Mouse (Mus musculus) layer of hippocampus, adult 2 months (tissue): ENCODE data around the gene Epn1. TPM values are rescaled to one million over a fixed set of nuclear protein-coding genes. Genes with fewer than 3 reads are reported as not detected.

Experiments used
- DNase-seq, 2 experiments: peaks; one replicate each; pipeline ENCODE4 v3.0.0; 2022; ENCODE audit warnings: low spot score in 2 of 2
- H3K27ac ChIP-seq: fragments of 200-600 bp; 2 replicates; pipeline ENCODE4 v1.8.1; 2022
- H3K4me3 ChIP-seq: fragments of 200-600 bp; 2 replicates; pipeline ENCODE4 v1.8.1; 2022; ENCODE audit warnings: mild to moderate bottlenecking
- CTCF ChIP-seq: fragments of 200-600 bp; conservative IDR thresholded peaks from 2 replicates; pipeline ENCODE4 v1.8.1; 2022; ENCODE audit warnings: antibody characterized with exemption, mild to moderate bottlenecking, moderate library complexity
- total RNA-seq, 2 experiments: library from RNA; stranded (reverse); gene quantifications; 2 replicates each; pipeline ENCODE4 v1.2.3; 2021

The Epn1 gene
- total RNA-seq, 2 experiments from 2014 or later: 540 to 559 TPM

DNA sequence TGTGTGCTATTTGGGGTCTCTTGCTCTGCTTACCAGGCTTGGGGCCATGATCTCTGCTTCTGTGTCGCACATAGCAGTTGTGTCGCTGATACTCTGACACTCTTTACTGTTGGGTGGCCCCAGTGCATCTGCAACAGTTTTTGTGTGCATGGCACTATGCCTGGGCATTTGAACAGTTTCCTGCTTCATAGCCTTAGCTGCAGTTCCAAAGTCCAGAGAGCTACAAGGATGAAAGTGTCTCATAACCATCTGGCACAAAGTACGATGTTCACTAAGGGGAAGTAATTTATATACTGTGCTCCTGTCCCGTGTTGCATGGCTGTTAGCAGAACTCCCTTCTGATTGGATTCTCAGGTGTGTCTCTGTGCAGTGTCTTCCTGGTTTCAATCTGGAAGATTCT is 7.9 kb downstream of the Epn1 start:
- no peak for TF ChIP-seq CTCF
- Histone ChIP-seq H3K27ac (peak overlapping the region; percentile 18; the same call in 1 of the 2 replicates), H3K4me3 (no peak overlapping the region)
- no peak for DNase-seq

DNA sequence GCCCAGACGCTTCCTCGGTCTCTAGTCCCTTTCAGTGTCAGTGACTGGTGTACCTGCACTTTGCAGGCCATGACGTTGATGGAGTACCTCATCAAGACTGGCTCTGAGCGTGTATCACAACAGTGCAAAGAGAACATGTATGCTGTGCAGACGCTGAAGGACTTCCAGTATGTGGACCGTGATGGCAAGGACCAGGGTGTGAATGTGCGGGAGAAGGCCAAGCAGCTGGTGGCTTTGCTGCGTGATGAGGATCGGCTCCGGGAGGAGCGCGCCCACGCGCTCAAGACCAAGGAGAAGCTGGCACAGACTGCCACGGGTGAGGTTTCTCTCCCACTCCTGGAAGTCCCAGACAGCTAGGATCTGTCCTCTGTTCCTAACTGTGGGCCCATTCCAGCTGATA is 9.8 kb downstream of the Epn1 start:
- TF ChIP-seq CTCF: no peak
- Histone ChIP-seq H3K4me3 (no peak overlapping the region), H3K27ac (peak overlapping the region; percentile 88)
- no peak for DNase-seq

DNA sequence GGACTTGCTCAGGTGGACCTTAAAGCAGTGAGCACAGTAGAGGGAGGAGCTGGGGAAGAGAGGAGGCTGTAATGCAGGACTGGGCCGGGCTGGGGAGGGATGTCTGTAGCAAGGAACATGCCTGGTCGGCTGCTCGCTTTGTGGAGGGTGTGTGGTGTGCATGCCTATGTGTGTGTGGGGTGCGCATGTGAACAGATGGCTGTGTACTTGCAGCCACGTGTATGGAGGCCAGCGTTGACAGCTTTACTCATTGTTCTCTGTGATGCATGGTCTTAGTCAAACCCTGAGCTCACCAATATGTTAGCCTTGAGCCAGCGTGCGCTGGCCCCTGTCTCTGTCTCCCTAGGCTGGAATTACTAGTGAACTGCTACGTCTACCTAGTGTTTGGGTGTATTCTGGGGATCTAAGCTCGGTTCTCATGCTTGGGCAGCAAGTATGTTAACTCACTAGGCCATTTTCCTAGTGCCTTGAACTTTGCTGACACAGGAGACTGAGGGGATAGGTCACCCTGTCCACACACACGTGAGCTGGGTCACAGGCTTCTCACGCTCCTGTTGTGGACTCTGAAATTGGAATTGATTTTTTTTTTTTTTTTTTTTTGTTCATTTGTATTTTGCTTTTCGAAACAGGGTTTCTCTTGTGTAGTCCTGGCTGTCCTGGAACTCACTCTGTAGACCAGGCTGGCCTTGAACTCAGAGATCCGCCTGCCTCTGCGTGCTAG is 11.1 kb downstream of the Epn1 start:
- TF ChIP-seq CTCF: no peak
- peak; percentile 38 to 62 for DNase-seq
- H3K27ac ChIP-seq: peak overlapping the region; percentile 88
- no peak overlapping the region for H3K4me3 ChIP-seq

DNA sequence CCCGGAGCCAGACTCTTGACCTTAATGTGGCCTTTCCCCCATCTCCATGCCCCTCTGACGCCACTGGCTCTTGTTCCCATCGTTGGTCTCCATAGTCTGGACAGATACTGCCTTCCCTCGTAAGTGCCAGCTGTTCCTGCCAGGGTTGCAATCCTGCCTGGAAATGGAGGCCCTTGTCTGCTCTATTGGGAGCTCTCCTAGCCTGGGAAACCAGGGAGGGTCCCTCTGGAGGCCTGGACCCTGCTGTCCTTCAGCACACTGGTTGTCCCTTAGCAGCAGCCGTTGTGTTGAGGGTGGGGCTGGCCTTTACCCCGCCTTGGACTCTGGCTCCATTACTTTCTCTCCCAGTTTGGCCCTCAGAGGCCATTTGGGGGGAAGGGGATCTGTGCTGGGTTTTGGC is 12.3 kb downstream of the Epn1 start:
- H3K27ac ChIP-seq: peak overlapping the region; percentile 88
- no peak for DNase-seq
- no peak overlapping the region for H3K4me3 ChIP-seq
- TF ChIP-seq CTCF: no peak

DNA sequence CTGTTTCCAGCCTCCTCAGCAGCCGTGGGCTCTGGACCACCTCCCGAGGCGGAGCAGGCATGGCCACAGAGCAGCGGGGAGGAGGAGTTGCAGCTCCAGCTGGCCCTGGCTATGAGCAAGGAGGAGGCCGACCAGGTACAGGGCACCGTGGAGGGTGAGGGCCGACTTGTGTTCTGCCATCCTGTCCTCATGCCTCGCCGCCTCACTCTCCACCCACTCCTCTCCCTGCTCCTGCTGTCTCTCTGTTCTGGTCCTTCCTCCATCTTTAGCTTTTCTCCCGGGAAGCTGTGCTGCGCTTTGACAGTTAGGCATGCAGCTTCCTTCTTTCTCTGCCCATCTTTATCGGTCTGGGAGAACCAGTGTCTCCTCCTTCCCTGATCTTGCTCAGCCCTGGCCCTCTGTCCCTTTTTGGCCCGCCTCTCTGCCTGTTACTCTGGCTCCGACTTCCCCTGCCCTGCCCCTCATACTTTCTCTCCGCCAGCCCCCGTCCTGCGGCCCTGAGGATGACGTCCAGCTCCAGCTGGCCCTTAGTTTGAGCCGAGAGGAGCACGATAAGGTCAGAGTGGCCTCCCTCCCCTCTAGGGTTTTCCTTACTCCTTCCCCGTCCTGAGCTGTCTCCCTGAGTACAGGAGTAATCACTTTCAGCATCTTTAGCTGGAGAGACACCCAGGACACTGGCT is 12.9 kb downstream of the Epn1 start:
- TF ChIP-seq CTCF: no peak
- Histone ChIP-seq H3K4me3 (no peak overlapping the region; the same call in 1 of the 2 replicates), H3K27ac (peak overlapping the region; percentile 88)
- DNase-seq: peak in 1 of 2 experiments; percentile 35

DNA sequence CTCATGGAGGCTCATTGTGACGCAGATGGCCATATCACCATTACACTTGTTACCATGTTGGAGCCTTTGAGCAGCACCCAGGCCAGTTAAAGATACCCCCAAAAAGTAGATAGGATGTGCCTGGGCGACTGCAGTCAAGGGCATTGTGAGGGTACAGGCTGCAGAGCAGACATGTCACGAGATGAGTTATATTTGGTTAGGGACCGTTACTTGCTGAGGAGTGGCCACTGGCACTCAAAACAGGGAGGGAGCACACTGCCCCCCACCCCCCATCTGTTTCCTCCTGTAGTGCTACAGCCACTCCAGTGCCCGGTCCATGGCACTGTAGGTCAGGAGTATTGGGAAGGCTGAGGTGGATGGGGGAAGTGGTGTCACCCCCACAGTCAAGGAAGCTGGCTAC is 18.7 kb downstream of the Epn1 start:
- TF ChIP-seq CTCF: no peak
- no peak for DNase-seq
- Histone ChIP-seq H3K27ac (no peak overlapping the region), H3K4me3 (no peak overlapping the region)

DNA sequence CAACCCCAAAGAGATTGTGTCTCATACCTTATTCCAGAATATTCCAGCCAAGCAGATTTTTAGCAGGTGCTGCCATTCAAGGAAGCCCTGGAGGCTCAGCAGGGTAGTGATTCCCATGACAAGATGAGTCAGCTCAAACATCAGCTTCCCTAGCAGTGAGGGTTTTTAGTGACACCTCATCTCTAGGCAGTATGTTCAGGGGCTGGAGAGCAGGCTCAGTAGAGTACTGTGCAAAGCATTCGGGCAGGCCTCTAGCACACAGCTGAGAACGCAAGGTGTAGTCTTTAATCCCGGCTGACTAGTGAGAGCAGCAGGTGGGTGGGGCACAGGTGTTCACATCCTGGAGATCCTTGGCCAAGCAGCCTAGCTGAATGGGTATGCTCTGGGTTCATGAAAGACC is 19.8 kb downstream of the Epn1 start:
- H3K4me3 ChIP-seq: no peak overlapping the region
- 0 out of 2 replicates have a peak, but pooled peaks have one; percentile 26 for TF ChIP-seq CTCF
- H3K27ac ChIP-seq: no peak overlapping the region
- no peak for DNase-seq

DNA sequence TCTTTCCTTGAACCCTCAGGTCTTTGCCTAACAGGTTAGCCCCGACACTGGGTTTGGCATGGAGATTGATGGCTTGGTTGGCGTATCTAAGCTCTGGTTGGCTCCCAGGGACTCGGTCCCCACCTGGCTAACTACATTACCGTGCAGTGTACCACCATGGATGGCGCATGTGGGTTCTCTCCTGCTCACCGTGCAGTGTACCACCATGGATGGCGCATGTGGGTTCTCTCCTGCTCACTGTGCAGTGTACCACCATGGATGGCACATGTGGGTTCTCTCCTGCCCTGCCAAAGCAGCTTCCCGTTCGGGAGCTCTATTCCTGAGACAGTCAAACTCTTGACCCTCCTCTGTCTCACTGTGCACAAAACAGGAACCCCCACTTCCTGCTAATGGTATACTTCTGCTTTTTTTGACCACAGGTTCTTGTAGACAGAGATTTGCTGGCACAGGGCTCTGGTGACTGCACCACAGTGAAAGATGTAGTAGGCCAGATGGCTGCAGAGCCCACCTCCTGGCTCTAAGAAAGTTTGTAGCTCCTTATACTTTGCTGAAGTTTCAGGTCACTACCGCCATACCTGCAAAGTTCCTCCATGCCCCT is 21.1 kb downstream of the Epn1 start:
- no peak for TF ChIP-seq CTCF
- DNase-seq: no peak
- no peak overlapping the region for H3K4me3 ChIP-seq
- H3K27ac ChIP-seq: no peak overlapping the region

DNA sequence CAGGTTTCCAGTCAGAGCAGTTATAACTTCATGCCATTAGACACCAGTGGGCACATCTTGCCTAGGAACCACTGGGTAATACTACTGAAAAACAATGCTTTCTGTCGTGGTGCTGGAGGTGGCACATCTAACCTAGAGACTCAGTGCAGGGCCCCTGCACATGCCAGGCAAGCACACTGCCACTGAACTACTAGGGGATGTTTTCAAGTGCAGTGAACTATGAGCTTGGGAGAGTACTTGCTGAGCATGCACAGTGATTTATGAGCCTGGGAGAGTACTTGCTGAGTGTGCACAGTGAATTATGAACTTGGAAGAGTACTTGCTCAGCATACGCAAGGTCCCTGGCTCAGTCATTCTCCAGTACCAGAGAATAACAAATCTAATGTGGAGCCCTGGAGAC is 22.5 kb downstream of the Epn1 start:
- no peak for TF ChIP-seq CTCF

DNA sequence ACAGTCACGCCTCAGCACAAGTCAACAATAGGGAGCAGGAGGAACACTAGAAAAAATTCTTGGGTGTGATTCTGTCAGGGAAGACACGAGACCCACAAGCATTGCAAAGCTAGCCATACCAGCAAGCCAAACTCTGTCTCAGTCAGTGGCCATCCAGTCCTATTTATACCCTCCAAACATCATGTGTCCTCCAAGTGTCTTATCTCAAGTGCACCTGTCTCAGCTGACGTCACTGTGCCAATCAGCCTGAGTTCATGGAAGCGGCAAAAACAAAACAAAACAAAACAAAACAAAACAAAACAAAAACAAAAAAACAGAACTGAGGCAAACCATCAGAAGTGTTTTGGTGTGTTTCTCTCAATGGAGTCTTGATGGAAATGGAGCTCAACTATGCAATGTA is 28.2 kb downstream of the Epn1 start:
- no peak overlapping the region for H3K27ac ChIP-seq
- H3K4me3 ChIP-seq: no peak overlapping the region
- TF ChIP-seq CTCF: no peak
- no peak for DNase-seq

More for the DNA sequence above, 22.5 kb downstream of the Epn1 start:
- no peak overlapping the region for H3K4me3 ChIP-seq
- DNase-seq: no peak
- H3K27ac ChIP-seq: no peak overlapping the region

DNA sequence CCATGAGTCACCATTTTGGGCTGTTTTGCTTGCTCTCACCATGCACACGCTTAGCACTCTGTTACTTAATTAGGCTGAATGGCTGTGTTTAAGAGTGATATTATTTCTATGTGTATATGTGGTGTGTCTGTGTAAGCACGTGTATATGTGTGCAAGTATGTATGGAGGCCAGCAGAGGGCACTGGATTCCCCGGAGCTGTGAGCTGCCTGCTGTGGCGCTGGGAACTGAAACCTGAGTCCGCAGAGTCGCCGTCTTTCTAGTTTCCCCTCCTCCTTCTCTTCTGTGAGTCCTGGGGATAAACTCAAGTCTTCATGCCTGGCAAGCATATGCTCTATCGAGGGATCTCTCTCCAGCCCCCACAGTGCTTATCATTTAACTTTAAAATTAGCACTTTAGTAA is 29.3 kb downstream of the Epn1 start:
- no peak for TF ChIP-seq CTCF
- Histone ChIP-seq H3K27ac (no peak overlapping the region), H3K4me3 (no peak overlapping the region)
- DNase-seq: no peak

DNA sequence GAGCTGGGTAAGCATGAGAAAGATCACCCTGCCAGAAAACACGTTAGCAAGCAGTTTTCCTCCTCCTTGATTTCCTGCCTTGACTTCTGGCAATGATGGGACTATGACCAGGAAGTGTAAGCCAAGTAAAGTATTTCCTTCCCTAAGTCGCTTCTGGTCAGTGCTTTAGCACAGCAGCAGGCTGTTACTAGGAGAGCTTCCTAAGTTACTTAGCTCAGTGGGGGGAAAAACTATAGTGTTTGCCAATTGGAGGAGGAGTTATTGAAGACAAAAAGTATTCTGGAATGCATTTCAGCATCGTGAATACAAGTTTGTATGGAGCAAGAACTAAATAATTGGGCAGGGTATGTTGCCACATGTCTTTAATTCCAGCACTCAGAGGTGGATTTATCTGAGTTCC is 32.7 kb downstream of the Epn1 start:
- Histone ChIP-seq H3K27ac (no peak overlapping the region), H3K4me3 (no peak overlapping the region)
- TF ChIP-seq CTCF: no peak
- no peak for DNase-seq

DNA sequence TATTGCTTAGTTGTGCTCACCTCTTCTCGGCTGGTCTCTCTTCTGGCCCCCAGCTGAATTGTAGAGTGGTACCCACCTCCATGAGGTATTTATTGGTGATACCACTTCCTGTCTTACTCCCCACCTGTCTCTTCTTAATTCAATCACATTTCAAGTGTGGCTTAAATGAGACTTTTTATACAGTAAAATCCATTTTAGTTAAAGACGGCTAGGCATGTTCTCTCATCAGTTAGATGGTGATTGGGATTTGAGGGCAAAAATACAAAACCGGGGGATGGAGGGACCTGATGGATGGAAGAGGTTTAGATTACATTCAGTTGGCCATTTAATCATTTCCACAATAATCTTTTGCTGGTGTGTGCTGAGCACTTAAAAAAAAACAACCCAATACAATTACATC is 36.8 kb downstream of the Epn1 start, which contains the start of gene Rfpl4:
Rfpl4 (minus strand) TSS at position 101 of the 400 bp plus-strand sequence.
- no peak within 1 kb of the TSS for H3K4me3 ChIP-seq
- TF ChIP-seq CTCF: no peak
- H3K27ac ChIP-seq: no peak within 1 kb of the TSS
- no peak for DNase-seq

DNA sequence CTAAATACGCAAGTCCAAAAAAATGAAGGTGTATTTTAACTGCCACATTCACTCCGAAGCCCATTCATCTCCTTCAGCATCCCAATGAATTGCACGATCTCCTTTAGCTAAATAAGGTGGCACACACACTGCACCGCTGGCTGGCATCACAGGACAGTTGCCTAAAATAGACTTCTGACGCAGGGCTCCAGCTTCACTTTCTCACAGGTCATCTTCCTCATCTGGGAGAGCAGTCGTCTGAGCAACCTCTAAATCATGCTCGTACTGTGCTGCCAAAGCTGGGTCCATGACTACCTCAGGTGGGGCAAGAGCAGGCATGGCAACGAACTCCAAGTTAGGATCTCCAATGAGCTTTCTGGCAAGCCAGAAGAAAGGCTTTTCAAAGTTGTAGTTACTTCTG is 45.0 kb downstream of the Epn1 start:
- no peak for DNase-seq
- TF ChIP-seq CTCF: no peak
- no peak overlapping the region for H3K27ac ChIP-seq
- H3K4me3 ChIP-seq: peak overlapping the region; percentile 55
